Mouse (Mus musculus) midbrain, embryonic 16.5 days (tissue): Measurements from ENCODE around the gene Tanc2. TPM values are rescaled to one million over a fixed set of nuclear protein-coding genes. Genes with fewer than 3 reads are reported as not detected.
A peak's percentile ranks its signal among the peaks of the same experiment; 100 is the strongest.

Experiments
- ATAC-seq: fragments of 200-750 bp; cut with Nextera tagmentation; 2 replicates; pipeline ENCODE4 v1.8.0; 2017; ENCODE audit warnings: moderate TSS enrichment
- H3K27ac ChIP-seq: fragments of 300-500 bp; sonication (generic); 2 replicates; pipeline ENCODE4 v1.5.1; 2014; ENCODE audit warnings: mild to moderate bottlenecking, low read length, mixed read lengths
- H3K27me3 ChIP-seq: fragments of 300-500 bp; sonication (generic); 2 replicates; pipeline ENCODE4 v1.6.1; 2014; ENCODE audit warnings: low read depth, low read length, mixed read lengths; ENCODE audit not compliant: control insufficient read depth, insufficient read depth
- H3K36me3 ChIP-seq: fragments of 300-500 bp; sonication (generic); 2 replicates; pipeline ENCODE4 v1.6.1; 2014; ENCODE audit warnings: mild to moderate bottlenecking, low read length, moderate library complexity, mixed read lengths; ENCODE audit not compliant: control insufficient read depth, insufficient read depth
- H3K4me1 ChIP-seq: fragments of 300-500 bp; sonication (generic); 2 replicates; pipeline ENCODE4 v1.6.1; 2014; ENCODE audit warnings: mild to moderate bottlenecking, low read length, mixed read lengths; ENCODE audit not compliant: control insufficient read depth, insufficient read depth
- H3K4me2 ChIP-seq: fragments of 300-500 bp; sonication (generic); 2 replicates; pipeline ENCODE4 v1.6.1; 2014; ENCODE audit warnings: mild to moderate bottlenecking, low read length, mixed read lengths
- H3K4me3 ChIP-seq: fragments of 300-500 bp; sonication (generic); 2 replicates; pipeline ENCODE4 v1.5.1; 2014; ENCODE audit warnings: low read depth, mild to moderate bottlenecking, low read length, moderate library complexity, mixed read lengths
- H3K9ac ChIP-seq: fragments of 300-500 bp; sonication (generic); 2 replicates; pipeline ENCODE4 v1.6.1; 2014; ENCODE audit warnings: low read depth, low read length, mixed read lengths
- H3K9me3 ChIP-seq: fragments of 300-500 bp; sonication (generic); replicated peaks from 2 replicates; pipeline ENCODE4 v1.6.1; 2014; ENCODE audit warnings: mild to moderate bottlenecking, low read length, mixed read lengths; ENCODE audit not compliant: control insufficient read depth, poor library complexity, severe bottlenecking
- WGBS: fragments of 180-500 bp; shearing (Covaris S2); extraction: QIAGEN DNeasy Blood & Tissue Kit; methylation state at CpG from one replicate; pipeline ENCODE4 v1.1.7; 2014; 5-methylcytosine and 5-hydroxymethylcytosine counted together
- polyA plus RNA-seq: library from polyadenylated mRNA; unstranded; fragments of >200 nt; fragmentation: Nextera tagmentation; extraction: Ambion mirVana; gene quantifications from 2 replicates; pipeline ENCODE4 v1.2.1, GENCODE M21; 2015

Tanc2 gene
- polyA plus RNA-seq, 1 experiment from 2014 or later = 44.9 TPM

- Histone ChIP-seq H3K4me3 (peak overlapping the region; percentile 96), H3K27ac (peak overlapping the region; percentile 97), H3K36me3 (no peaks in the 10 kb centered on the region), H3K4me2 (peak overlapping the region; percentile 63), H3K27me3 (no peaks in the 10 kb centered on the region), H3K9ac (peak overlapping the region; percentile 100), H3K4me1 (peaks cover 3% of the 10 kb centered on the region), H3K9me3 (no peaks in the 10 kb centered on the region)
- 0% methylated on average over 30 of the region's 70 CpGs for WGBS
- ATAC-seq = peak; percentile 91
Measured at GRCm38 (mm10) chr11:105589231-105589876, 432 bp upstream of the Tanc2 start.

GRCm38 (mm10) chr11:105591905-105592304 lies 2.1 kb downstream of the Tanc2 start:
- Histone ChIP-seq H3K9ac (no peak overlapping the region), H3K9me3 (no peaks in the 10 kb centered on the region), H3K36me3 (no peaks in the 10 kb centered on the region), H3K4me2 (peak overlapping the region; percentile 63), H3K4me3 (peak overlapping the region; percentile 96), H3K27me3 (no peaks in the 10 kb centered on the region), H3K27ac (no peak overlapping the region), H3K4me1 (peaks cover 3% of the 10 kb centered on the region)
- 21% methylated on average over 1 of the region's 1 CpGs for WGBS
- ATAC-seq = 0 out of 2 replicates have a peak, but pooled peaks have one; percentile 43

- Histone ChIP-seq H3K9ac (no peak overlapping the region), H3K4me2 (no peak overlapping the region), H3K27ac (no peak overlapping the region), H3K4me3 (no peak overlapping the region), H3K27me3 (no peaks in the 10 kb centered on the region), H3K9me3 (no peaks in the 10 kb centered on the region), H3K4me1 (no peaks in the 10 kb centered on the region), H3K36me3 (no peaks in the 10 kb centered on the region)
- ATAC-seq = no peak
Measured at GRCm38 (mm10) chr11:105602177-105602576, 12.4 kb downstream of the Tanc2 start.

DNA sequence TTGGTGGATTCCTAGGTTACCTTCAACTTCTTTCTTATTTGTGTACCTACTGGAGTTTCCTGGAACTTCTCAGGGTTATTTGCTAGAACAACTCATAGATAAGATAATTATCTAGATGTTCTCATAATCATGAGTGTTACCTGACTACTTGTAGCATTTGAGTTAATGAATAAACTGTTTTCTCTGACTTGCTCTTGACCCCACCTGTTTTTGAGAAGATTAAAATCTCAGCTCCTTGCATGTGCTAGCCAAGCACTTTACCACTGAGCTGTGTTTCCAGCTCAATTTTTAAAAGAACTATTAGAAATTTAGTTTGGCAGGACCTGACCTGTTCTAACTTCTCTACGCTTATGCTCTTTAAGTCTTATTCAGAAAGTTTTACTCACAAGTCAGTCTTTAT lies 36.4 kb downstream of the Tanc2 start:
- no peak overlapping the region for H3K4me3 ChIP-seq
- H3K36me3 ChIP-seq = no peaks in the 10 kb centered on the region
- H3K4me2 ChIP-seq = no peak overlapping the region
- H3K9me3 ChIP-seq = no peaks in the 10 kb centered on the region
- H3K9ac ChIP-seq = no peak overlapping the region
- H3K27me3 ChIP-seq = no peaks in the 10 kb centered on the region
- WGBS = 92% methylated on average over 1 of the region's 1 CpGs
- H3K4me1 ChIP-seq = no peaks in the 10 kb centered on the region
- H3K27ac ChIP-seq = no peak overlapping the region
- ATAC-seq = no peak

- Histone ChIP-seq H3K4me2 (no peak overlapping the region), H3K9ac (no peak overlapping the region), H3K36me3 (no peaks in the 10 kb centered on the region), H3K4me3 (no peak overlapping the region), H3K27ac (no peak overlapping the region), H3K4me1 (no peaks in the 10 kb centered on the region), H3K27me3 (no peaks in the 10 kb centered on the region), H3K9me3 (no peaks in the 10 kb centered on the region)
- no peak for ATAC-seq
Measured at GRCm38 (mm10) chr11:105643995-105644394, 54.2 kb downstream of the Tanc2 start.

DNA sequence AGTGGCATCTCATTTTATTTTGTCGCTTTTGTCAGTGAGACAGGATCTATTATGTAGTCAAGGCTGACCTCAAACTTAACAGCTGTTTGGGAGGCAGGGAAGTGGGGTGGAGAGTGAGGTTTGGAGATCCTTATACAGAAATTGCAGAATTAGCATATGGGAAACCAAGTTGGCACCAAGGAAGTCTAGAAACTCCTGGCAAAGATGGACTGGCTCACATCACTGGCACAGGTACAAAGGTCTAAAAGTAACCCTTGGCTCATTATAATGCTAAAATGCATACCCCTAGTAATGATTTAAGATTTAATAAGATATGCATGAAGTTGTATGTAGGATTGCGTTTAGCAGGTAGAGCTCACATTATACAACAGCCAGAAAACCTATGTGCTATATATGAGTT lies 58.2 kb downstream of the Tanc2 start:
- no peak for ATAC-seq
- Histone ChIP-seq H3K4me3 (no peak overlapping the region), H3K4me1 (no peaks in the 10 kb centered on the region), H3K4me2 (no peak overlapping the region), H3K36me3 (no peaks in the 10 kb centered on the region), H3K27me3 (no peaks in the 10 kb centered on the region), H3K9me3 (no peaks in the 10 kb centered on the region), H3K9ac (no peak overlapping the region), H3K27ac (no peak overlapping the region)
- WGBS = 98% methylated on average over 2 of the region's 2 CpGs

DNA sequence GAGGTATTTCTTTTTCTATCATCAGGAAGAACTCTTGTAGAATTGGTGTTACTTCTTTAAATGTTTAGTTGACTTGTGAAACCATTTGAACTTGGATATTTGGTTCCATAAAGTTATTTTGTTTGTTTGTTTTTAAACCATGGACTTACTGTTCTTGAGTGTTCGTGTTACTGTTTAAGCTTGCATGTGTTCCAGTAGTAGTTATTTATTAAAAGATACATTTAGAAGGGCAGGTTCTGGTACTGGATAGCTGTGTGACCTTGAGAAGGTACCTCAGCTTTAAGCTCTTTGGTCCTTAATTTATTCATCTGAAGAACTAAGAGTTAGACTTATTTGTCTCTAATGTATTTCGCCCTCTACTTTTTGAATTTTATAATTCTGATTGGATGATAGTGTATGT lies 64.8 kb downstream of the Tanc2 start:
- Histone ChIP-seq H3K9ac (no peak overlapping the region), H3K27me3 (no peaks in the 10 kb centered on the region), H3K4me1 (peaks cover 4% of the 10 kb centered on the region), H3K4me3 (no peak overlapping the region), H3K36me3 (no peaks in the 10 kb centered on the region), H3K9me3 (no peaks in the 10 kb centered on the region), H3K27ac (no peak overlapping the region), H3K4me2 (no peak overlapping the region)
- WGBS = 83% methylated on average over 2 of the region's 2 CpGs
- no peak for ATAC-seq

- Histone ChIP-seq H3K27ac (no peak overlapping the region), H3K9ac (no peak overlapping the region), H3K4me1 (peaks cover 5% of the 10 kb centered on the region), H3K27me3 (no peaks in the 10 kb centered on the region), H3K4me2 (no peak overlapping the region), H3K4me3 (no peak overlapping the region), H3K9me3 (no peaks in the 10 kb centered on the region), H3K36me3 (no peaks in the 10 kb centered on the region)
- 78% methylated on average over 4 of the region's 4 CpGs for WGBS
- no peak for ATAC-seq
Measured at GRCm38 (mm10) chr11:105655335-105655734, 65.5 kb downstream of the Tanc2 start.

GRCm38 (mm10) chr11:105667879-105668278 lies 78.1 kb downstream of the Tanc2 start:
- Histone ChIP-seq H3K9me3 (no peaks in the 10 kb centered on the region), H3K4me2 (no peak overlapping the region), H3K36me3 (no peaks in the 10 kb centered on the region), H3K4me1 (no peaks in the 10 kb centered on the region), H3K9ac (no peak overlapping the region), H3K27me3 (no peaks in the 10 kb centered on the region), H3K4me3 (no peak overlapping the region), H3K27ac (no peak overlapping the region)
- ATAC-seq = no peak
- WGBS = 97% methylated on average over 1 of the region's 1 CpGs
